Mouse (Mus musculus): ENCODE measurements around the gene Runx2.

DNA sequence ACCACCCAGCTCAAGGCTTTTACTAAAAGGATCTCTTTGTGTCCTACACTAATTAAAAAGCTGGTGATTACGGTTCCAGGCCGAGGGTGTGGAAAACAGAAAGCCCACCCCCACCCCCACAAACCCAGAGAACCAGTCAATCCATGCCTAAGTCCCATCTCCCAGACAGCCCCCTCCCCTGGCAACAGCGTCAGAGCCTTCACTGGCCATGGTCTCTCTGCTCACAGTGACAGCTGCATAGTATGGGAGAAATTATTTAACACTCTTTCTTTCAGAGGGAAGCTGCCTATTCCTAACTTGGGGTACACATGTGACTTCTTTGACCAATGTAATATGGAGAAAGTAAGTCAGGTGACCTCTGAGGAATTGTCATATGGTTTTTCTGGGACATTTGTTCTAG, 228.4 kb downstream of the Runx2 start:
- no peak for TF ChIP-seq CTCF (IDR thresholded peaks at IDR 0.05; ENCODE audit: low read depth)
- TF ChIP-seq EP300 (IDR thresholded peaks at IDR 0.05; ENCODE audit: low read depth): no peak
